Mouse (Mus musculus) heart, postnatal 0 days (tissue): ENCODE measurements around the gene Mtf2.

Experiments
- CTCF ChIP-seq: IDR thresholded peaks from 2 replicates; pipeline ENCODE4 v1.5.1; 2016; ENCODE audit warnings: antibody characterized with exemption, control low read depth, low read depth
- EP300 ChIP-seq: IDR thresholded peaks from 2 replicates; pipeline ENCODE4 v1.6.1; 2016; ENCODE audit warnings: antibody characterized with exemption, low read depth

GRCm38 (mm10) chr5:108060413-108060812 lies 5.1 kb upstream of the Mtf2 start:
- TF ChIP-seq CTCF: no peak
- TF ChIP-seq EP300: no peak
